Mouse (Mus musculus): ENCODE results near the gene Rnf141.

- no peak for TF ChIP-seq CTCF (IDR thresholded peaks at IDR 0.05; ENCODE audit: control insufficient read depth, insufficient read depth, insufficient replicate concordance, low read depth, low read length)
- TF ChIP-seq POLR2A (IDR thresholded peaks at IDR 0.05; ENCODE audit: control insufficient read depth, low read depth, low read length), result no peak
Observed at GRCm38 (mm10) chr7:110818787-110819350, 25.4 kb downstream of the Rnf141 start.
